Mouse (Mus musculus) CH12.LX (cell line): ENCODE results near the gene Fer. TPM values are rescaled to one million over a fixed set of nuclear protein-coding genes. Genes with fewer than 3 reads are reported as not detected.

ENCODE experiments used
- DNase-seq: peaks from one replicate; pipeline ENCODE4 v3.0.0-alpha.2; 2013; ENCODE audit errors: extremely low read depth
- H3K27ac ChIP-seq: 2 replicates; pipeline ENCODE4 v1.5.1; 2012; ENCODE audit warnings: low read depth, mild to moderate bottlenecking, control low read depth, moderate library complexity; ENCODE audit not compliant: insufficient read depth
- H3K27me3 ChIP-seq: replicated peaks from 2 replicates; pipeline ENCODE3; 2012; ENCODE audit warnings: inconsistent platforms
- H3K36me3 ChIP-seq, 2 experiments: replicated peaks in 1 of 2; 2 replicates each; pipeline versions ENCODE3 to v1.6.1; 2012; ENCODE audit warnings: inconsistent platforms in 1 of 2, low read length in 1 of 2, mild to moderate bottlenecking in 1 of 2, mixed read lengths in 1 of 2, moderate library complexity in 1 of 2; ENCODE audit not compliant: control insufficient read depth in 1 of 2, insufficient read depth in 1 of 2
- H3K4me1 ChIP-seq, 2 experiments: 2 replicates each; pipeline ENCODE4 v1.6.1; 2012; ENCODE audit warnings: inconsistent platforms in 1 of 2, moderate library complexity in 1 of 2; ENCODE audit not compliant: insufficient read depth in 2 of 2, control insufficient read depth in 1 of 2
- H3K4me2 ChIP-seq: 2 replicates; pipeline ENCODE4 v1.6.1; 2012; ENCODE audit warnings: low read depth, mild to moderate bottlenecking, control low read depth; ENCODE audit not compliant: poor library complexity, insufficient read depth, severe bottlenecking
- H3K4me3 ChIP-seq, 3 experiments: fragments of 150-350 bp in 1 of 3; sonication (generic) in 1 of 3; replicated peaks in 1 of 3; 2 replicates each; pipeline versions ENCODE3 to v1.5.1; 2011 to 2012; ENCODE audit warnings: low read depth in 2 of 3, low read length in 2 of 3, mild to moderate bottlenecking in 2 of 3, moderate library complexity in 2 of 3, control low read depth in 1 of 3, improper control_type of control experiment in 1 of 3, inconsistent platforms in 1 of 3, mixed read lengths in 1 of 3; ENCODE audit not compliant: poor library complexity in 1 of 3
- H3K79me2 ChIP-seq: replicated peaks from 2 replicates; pipeline ENCODE4 v1.6.1; 2012; ENCODE audit warnings: mild to moderate bottlenecking, moderate library complexity; ENCODE audit not compliant: control insufficient read depth, poor library complexity, insufficient read depth, severe bottlenecking; ENCODE audit errors: extremely low read depth
- H3K9ac ChIP-seq: 2 replicates; pipeline ENCODE4 v1.6.1; 2012; ENCODE audit warnings: low read depth, mild to moderate bottlenecking, control low read depth, moderate library complexity; ENCODE audit not compliant: insufficient read depth
- H3K9me3 ChIP-seq: replicated peaks from 2 replicates; pipeline ENCODE3; 2012; ENCODE audit warnings: low read length, inconsistent platforms, mixed read lengths
- BHLHE40 ChIP-seq: IDR thresholded peaks from 2 replicates; pipeline ENCODE4 v1.6.1; 2011; ENCODE audit warnings: mild to moderate bottlenecking, low read depth, low read length, improper control_type of control experiment
- CHD1 ChIP-seq: IDR thresholded peaks from 2 replicates; pipeline ENCODE4 v1.6.1; 2012; ENCODE audit warnings: low read depth, low read length, improper control_type of control experiment, inconsistent platforms
- CTCF ChIP-seq, 2 experiments: IDR thresholded peaks in 1 of 2; conservative IDR thresholded peaks in 1 of 2; 2 replicates each; pipeline ENCODE4 v1.5.1; 2011 to 2012; ENCODE audit warnings: low read depth in 2 of 2, low read length in 2 of 2, improper control_type of control experiment in 1 of 2, inconsistent platforms in 1 of 2, mild to moderate bottlenecking in 1 of 2, moderate library complexity in 1 of 2
- ETS1 ChIP-seq: conservative IDR thresholded peaks from 2 replicates; pipeline ENCODE4 v1.6.1; 2012; ENCODE audit warnings: low read depth, mild to moderate bottlenecking, inconsistent platforms, low read length, improper control_type of control experiment, moderate library complexity
- GABPA ChIP-seq: IDR thresholded peaks from 2 replicates; pipeline ENCODE4 v1.6.1; 2012; ENCODE audit warnings: low read depth, low read length, improper control_type of control experiment, inconsistent platforms; ENCODE audit not compliant: insufficient replicate concordance
- HCFC1 ChIP-seq: IDR thresholded peaks from 2 replicates; pipeline ENCODE4 v1.6.1; 2012; ENCODE audit warnings: low read depth, mild to moderate bottlenecking, inconsistent platforms, low read length, improper control_type of control experiment
- IRF4 ChIP-seq: IDR thresholded peaks from 2 replicates; pipeline ENCODE4 v1.6.1; 2014; ENCODE audit warnings: low read depth, mild to moderate bottlenecking, inconsistent platforms, low read length, improper control_type of control experiment
- JUN ChIP-seq: IDR thresholded peaks from 2 replicates; pipeline ENCODE4 v1.6.1; 2011; ENCODE audit warnings: low read depth, mild to moderate bottlenecking, low read length, improper control_type of control experiment, moderate library complexity; ENCODE audit not compliant: insufficient read depth
- JUND ChIP-seq: conservative IDR thresholded peaks from 2 replicates; pipeline ENCODE4 v1.6.1; 2011; ENCODE audit warnings: low read depth, low read length, improper control_type of control experiment
- KAT2A ChIP-seq: IDR thresholded peaks from 2 replicates; pipeline ENCODE4 v1.6.1; 2012; ENCODE audit warnings: low read length, improper control_type of control experiment, inconsistent platforms; ENCODE audit not compliant: insufficient replicate concordance
- MAFK ChIP-seq: IDR thresholded peaks from 2 replicates; pipeline ENCODE4 v1.6.1; 2011; ENCODE audit warnings: low read length, improper control_type of control experiment; ENCODE audit not compliant: insufficient replicate concordance
- MAX ChIP-seq: IDR thresholded peaks from 2 replicates; pipeline ENCODE4 v1.6.1; 2011; ENCODE audit warnings: low read length, improper control_type of control experiment
- MAZ ChIP-seq: IDR thresholded peaks from 2 replicates; pipeline ENCODE4 v1.6.1; 2012; ENCODE audit warnings: low read depth, mild to moderate bottlenecking, inconsistent platforms, low read length, improper control_type of control experiment, moderate library complexity
- MXI1 ChIP-seq: IDR thresholded peaks from 2 replicates; pipeline ENCODE4 v1.6.1; 2011; ENCODE audit warnings: mild to moderate bottlenecking, low read depth, low read length, improper control_type of control experiment
- MYC ChIP-seq: IDR thresholded peaks from 2 replicates; pipeline ENCODE4 v1.6.1; 2011; ENCODE audit warnings: low read depth, mild to moderate bottlenecking, improper control_type of control experiment, low read length
- NELFE ChIP-seq: IDR thresholded peaks from 2 replicates; pipeline ENCODE4 v1.6.1; 2011; ENCODE audit warnings: low read depth, low read length, improper control_type of control experiment
- POLR2AphosphoS2 ChIP-seq: IDR thresholded peaks from 2 replicates; pipeline ENCODE4 v1.6.1; 2011; ENCODE audit warnings: low read depth, low read length, improper control_type of control experiment
- RAD21 ChIP-seq: IDR thresholded peaks from 2 replicates; pipeline ENCODE4 v1.6.1; 2011; ENCODE audit warnings: low read depth, mild to moderate bottlenecking, low read length, improper control_type of control experiment, moderate library complexity
- RCOR1 ChIP-seq: conservative IDR thresholded peaks from 2 replicates; pipeline ENCODE4 v1.6.1; 2012; ENCODE audit warnings: low read depth, mild to moderate bottlenecking, inconsistent platforms, low read length, improper control_type of control experiment
- SIN3A ChIP-seq: IDR thresholded peaks from 2 replicates; pipeline ENCODE4 v1.6.1; 2012; ENCODE audit warnings: low read length, improper control_type of control experiment, inconsistent platforms
- SMC3 ChIP-seq: IDR thresholded peaks from 2 replicates; pipeline ENCODE4 v1.6.1; 2011; ENCODE audit warnings: low read depth, low read length, improper control_type of control experiment
- TBP ChIP-seq: conservative IDR thresholded peaks from 2 replicates; pipeline ENCODE4 v1.6.1; 2011; ENCODE audit warnings: low read depth, low read length, improper control_type of control experiment
- TCF12 ChIP-seq: IDR thresholded peaks from 2 replicates; pipeline ENCODE4 v1.6.1; 2014; ENCODE audit warnings: low read depth, mild to moderate bottlenecking, inconsistent platforms, low read length, improper control_type of control experiment
- UBTF ChIP-seq: IDR thresholded peaks from 2 replicates; pipeline ENCODE4 v1.6.1; 2012; ENCODE audit warnings: low read depth, mild to moderate bottlenecking, inconsistent platforms, low read length, improper control_type of control experiment, moderate library complexity
- USF1 ChIP-seq: IDR thresholded peaks from 2 replicates; pipeline ENCODE4 v1.6.1; 2014; ENCODE audit warnings: low read depth, mild to moderate bottlenecking, inconsistent platforms, low read length, improper control_type of control experiment
- USF2 ChIP-seq: conservative IDR thresholded peaks from 2 replicates; pipeline ENCODE4 v1.6.1; 2011; ENCODE audit warnings: low read depth, low read length, improper control_type of control experiment
- ZNF384 ChIP-seq: IDR thresholded peaks from 2 replicates; pipeline ENCODE4 v1.6.1; 2012; ENCODE audit warnings: low read depth, low read length, improper control_type of control experiment, inconsistent platforms
- dilution Hi-C: fragments of 300-500 bp; cut with MboI; formaldehyde crosslinking; loops from 2 replicates; pipeline ENCODE4 v1.14.3; 2020; ENCODE audit warnings: low sequenced_read_pairs; ENCODE audit not compliant: extremely low pct_unique_long_range_greater_than_20kb, extremely low pct_ligation_motif_present
- in situ Hi-C: fragments of 300-500 bp; cut with MboI; formaldehyde crosslinking; loops from 3 replicates; pipeline ENCODE4 v1.14.3; 2019; ENCODE audit warnings: low sequenced_read_pairs, low pct_ligation_motif_present, low pct_unique_long_range_greater_than_20kb, mixed read lengths
- polyA plus RNA-seq: library from polyadenylated mRNA; unstranded; fragments of >175 nt; gene quantifications from 2 replicates; pipeline ENCODE4 v1.2.1, GENCODE M21; 2012; ENCODE audit warnings: low read depth; ENCODE audit not compliant: insufficient read length
- total RNA-seq, 2 experiments: library from RNA; depleted of rRNA; stranded (reverse); fragments of 300-350 nt in 1 of 2; fragments of >200 nt in 1 of 2; gene quantifications; 2 replicates each; pipeline ENCODE4 v1.2.3; 2012 to 2014

Gene Fer
- total and polyA plus RNA-seq, 3 experiments, result 4.3 to 4.9 (median 4.5) TPM

- H3K4me3 ChIP-seq, result no peak overlapping the region
- dilution Hi-C loops (no loop called here), in situ Hi-C loops (no loop called here)
- H3K9me3 ChIP-seq, result no peaks in the 10 kb centered on the region
- no peaks in the 10 kb centered on the region for H3K36me3 ChIP-seq
- no peak for DNase-seq
- TF ChIP-seq CTCF (conservative IDR thresholded peaks at IDR 0.05 in 1 of 2, IDR thresholded peaks at IDR 0.05 in 1 of 2; ENCODE audit: low read depth in 2 of 2, low read length in 2 of 2) (no peak), CHD1 (no peak), JUN (no peak), RCOR1 (no peak), SIN3A (no peak), MAFK (no peak), TBP (no peak), BHLHE40 (no peak), RAD21 (no peak), HCFC1 (no peak), MAX (no peak), ZNF384 (no peak), MAZ (no peak), ETS1 (no peak)
- H3K4me1 ChIP-seq, result no peaks in the 10 kb centered on the region
- H3K27me3 ChIP-seq, result peaks cover 4% of the 10 kb centered on the region
- no peak overlapping the region for H3K27ac ChIP-seq
- H3K9ac ChIP-seq, result no peak overlapping the region
- H3K79me2 ChIP-seq, result no peaks in the 10 kb centered on the region
- H3K4me2 ChIP-seq, result no peak overlapping the region
These were observed 36.7 kb upstream of the Fer start for GRCm38 (mm10) chr17:63826196-63826595.

- no peak overlapping the region for H3K27ac ChIP-seq
- no peak overlapping the region for H3K4me2 ChIP-seq
- dilution Hi-C loops, result no loop called here
- H3K4me1 ChIP-seq, result no peaks in the 10 kb centered on the region
- no peak for DNase-seq
- no peaks in the 10 kb centered on the region for H3K9me3 ChIP-seq
- no peak overlapping the region for H3K9ac ChIP-seq
- no peak overlapping the region for H3K4me3 ChIP-seq
- peaks cover 4% of the 10 kb centered on the region for H3K27me3 ChIP-seq
- in situ Hi-C loops, result no loop called here
- H3K79me2 ChIP-seq, result no peaks in the 10 kb centered on the region
- no peak for TF ChIP-seq IRF4
- no peak for TF ChIP-seq UBTF
- TF ChIP-seq MYC, result no peak
- TF ChIP-seq SMC3, result no peak
- no peak for TF ChIP-seq MAX
- no peak for TF ChIP-seq POLR2AphosphoS2
- TF ChIP-seq USF2, result no peak
- TF ChIP-seq GABPA, result no peak
- TF ChIP-seq JUND, result no peak
- no peak for TF ChIP-seq JUN
- TF ChIP-seq TCF12, result no peak
- no peak for TF ChIP-seq KAT2A
- TF ChIP-seq NELFE, result no peak
- TF ChIP-seq USF1, result no peak
- no peak for TF ChIP-seq MXI1
- TF ChIP-seq CTCF (conservative IDR thresholded peaks at IDR 0.05 in 1 of 2, IDR thresholded peaks at IDR 0.05 in 1 of 2; ENCODE audit: low read depth in 2 of 2, low read length in 2 of 2), result no peak
- no peaks in the 10 kb centered on the region for H3K36me3 ChIP-seq
These were observed 36.1 kb upstream of the Fer start for GRCm38 (mm10) chr17:63826767-63827166.
